Mouse (Mus musculus) kidney, adult 18-20 months (tissue): ENCODE measurements around the gene Kcnh1.

Experiments
- DNase-seq: peaks from one replicate; pipeline ENCODE4 v3.0.0; 2021

Gene Kcnh1

DNA sequence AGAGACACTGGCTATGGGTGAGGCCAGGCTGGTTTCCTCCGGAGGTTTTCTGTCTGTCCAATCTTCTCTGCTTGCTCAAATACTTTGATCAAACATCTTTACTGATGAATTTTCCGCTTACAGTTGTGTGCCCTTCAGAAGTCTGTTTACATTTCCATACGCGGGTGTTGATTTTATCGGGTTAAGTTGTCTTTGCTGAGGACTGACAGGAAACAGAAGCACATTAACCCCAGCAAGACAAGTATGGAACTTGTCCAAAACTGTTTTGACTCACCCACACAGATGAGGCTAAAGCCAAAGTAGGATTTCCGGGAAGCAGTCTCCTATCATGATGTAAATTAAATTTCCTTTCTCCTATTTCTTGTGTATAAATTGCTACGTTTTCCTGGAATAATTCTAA, 286.1 kb downstream of the Kcnh1 start:
- DNase-seq, result no peak

DNA sequence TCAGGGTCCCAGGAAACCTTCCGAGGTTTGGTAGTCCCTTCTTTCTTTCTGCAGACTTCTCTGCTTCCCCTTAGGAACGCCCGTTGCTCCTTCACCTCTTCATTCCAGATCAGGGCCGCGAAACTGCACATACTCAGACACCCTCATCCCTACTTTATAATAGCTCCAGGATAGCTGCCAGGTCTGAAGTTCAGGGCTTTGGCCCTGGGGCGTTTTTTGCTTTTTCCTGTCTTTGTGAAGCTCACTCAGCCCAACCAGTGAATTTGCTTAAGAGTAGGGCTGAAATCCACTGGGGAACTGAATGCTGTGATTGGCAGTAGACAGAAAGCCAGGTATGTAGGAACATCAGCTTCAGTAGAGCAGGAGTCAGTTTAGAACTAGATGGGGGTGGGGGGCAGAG, 287.0 kb downstream of the Kcnh1 start:
- no peak for DNase-seq

DNA sequence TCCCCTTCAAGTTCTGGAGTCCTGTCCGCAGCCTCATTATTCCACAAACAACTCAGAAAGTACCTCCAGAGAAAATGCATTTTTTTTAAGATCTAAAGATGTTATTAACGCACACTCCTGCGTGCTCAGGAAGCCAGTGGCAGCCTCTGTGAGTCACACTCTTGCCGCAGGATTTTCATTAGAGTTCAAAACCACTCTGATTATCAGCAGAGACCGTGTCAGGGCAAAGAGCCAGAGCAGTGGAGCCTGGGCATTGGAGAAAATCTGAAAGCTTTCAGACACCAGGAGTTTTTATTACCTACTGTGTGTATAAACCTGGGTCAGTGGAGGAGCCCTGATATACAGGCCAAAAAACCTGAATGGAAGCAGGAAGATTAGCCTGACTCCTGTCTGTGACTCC, 287.6 kb downstream of the Kcnh1 start:
- no peak for DNase-seq

DNA sequence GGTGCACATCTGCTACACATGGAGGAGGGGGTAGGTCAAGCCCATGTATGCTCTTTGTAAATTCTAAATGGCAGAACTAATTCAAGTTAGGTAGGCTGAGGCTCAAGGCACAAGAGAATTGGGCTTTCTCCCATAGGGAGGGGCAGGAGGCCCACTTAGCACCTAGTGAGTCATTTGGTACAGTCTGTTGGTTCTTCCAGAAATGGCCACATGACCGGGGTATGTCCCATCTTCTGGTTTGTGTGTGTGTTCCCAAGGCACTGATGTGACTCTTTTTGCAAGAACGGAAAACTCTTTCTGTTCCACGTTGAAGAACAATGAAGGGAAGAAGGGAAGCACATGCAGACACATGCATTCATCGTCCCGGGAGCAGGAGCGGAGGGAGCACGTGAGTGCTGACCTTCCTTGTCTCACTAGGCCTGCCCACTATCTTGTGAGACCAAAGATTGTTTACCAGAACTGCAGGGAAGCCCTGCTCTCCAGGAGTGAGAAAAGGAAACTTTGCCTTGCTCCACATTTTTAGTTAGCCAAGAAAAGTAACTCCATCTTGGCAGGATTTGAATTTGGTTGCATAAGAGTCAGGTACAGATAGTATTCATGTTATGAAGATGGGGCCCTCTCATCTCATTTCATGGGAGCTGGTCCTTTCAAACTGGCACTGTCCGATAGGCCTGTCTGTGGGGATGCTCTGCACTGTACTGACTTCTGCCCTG, 289.7 kb downstream of the Kcnh1 start:
- DNase-seq, result no peak

DNA sequence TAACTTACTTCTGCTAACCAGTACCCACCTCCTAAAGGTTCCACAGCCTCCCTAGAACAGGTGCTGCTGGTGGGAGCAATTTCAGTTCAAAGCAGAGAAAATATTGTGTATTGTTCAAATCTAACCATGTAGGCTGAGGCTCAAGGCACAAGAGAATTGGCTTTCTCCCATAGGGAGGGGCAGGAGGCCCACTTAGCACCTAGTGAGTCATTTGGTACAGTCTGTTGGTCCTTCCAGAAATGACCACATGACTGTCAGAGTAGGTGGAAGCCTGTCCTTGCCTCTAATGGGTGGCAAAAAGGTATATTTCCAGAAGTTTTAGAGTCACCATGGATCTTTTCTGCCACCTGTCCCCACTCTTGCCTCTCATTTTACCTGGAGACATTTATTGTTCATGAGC, 290.9 kb downstream of the Kcnh1 start:
- DNase-seq, result no peak

DNA sequence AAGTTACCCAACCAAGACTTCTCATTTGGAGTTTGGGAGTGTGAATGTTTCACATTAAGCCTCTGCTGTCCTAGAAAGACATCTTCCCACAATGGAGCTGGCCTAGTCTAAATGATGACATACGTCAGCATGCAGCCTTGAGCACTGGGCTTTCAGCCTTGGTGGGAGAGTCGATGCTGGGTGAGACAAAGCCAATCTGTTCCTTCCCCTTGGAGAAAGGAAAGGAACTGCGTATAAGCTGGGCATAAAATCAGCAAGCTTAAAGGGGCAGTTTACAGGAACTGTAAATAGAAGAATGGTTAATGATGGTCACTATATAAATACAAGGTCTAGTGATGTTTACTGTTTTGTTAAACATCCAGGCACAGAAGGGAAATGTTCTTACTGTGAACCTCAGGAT, 294.5 kb downstream of the Kcnh1 start:
- no peak for DNase-seq

DNA sequence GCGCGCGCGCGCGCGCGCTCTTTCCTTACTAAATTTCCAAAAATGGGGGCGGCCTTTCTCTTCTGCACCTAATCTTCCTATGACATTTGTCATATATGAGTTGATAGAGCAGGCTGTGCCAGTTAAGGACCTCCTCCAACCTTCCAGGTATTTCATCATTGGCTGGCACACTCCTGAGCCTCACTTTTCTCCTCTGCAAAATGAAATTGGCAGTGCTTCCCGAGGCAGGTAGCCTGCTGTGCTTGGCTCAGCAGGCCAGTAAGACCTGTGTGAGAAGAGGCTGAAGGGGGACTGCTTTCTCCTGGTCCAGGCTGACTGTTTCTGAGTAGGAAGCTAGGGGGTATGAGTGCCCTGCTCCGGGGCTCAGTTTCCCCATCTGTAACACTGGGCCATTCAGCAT, 297.0 kb downstream of the Kcnh1 start:
- DNase-seq, result no peak

DNA sequence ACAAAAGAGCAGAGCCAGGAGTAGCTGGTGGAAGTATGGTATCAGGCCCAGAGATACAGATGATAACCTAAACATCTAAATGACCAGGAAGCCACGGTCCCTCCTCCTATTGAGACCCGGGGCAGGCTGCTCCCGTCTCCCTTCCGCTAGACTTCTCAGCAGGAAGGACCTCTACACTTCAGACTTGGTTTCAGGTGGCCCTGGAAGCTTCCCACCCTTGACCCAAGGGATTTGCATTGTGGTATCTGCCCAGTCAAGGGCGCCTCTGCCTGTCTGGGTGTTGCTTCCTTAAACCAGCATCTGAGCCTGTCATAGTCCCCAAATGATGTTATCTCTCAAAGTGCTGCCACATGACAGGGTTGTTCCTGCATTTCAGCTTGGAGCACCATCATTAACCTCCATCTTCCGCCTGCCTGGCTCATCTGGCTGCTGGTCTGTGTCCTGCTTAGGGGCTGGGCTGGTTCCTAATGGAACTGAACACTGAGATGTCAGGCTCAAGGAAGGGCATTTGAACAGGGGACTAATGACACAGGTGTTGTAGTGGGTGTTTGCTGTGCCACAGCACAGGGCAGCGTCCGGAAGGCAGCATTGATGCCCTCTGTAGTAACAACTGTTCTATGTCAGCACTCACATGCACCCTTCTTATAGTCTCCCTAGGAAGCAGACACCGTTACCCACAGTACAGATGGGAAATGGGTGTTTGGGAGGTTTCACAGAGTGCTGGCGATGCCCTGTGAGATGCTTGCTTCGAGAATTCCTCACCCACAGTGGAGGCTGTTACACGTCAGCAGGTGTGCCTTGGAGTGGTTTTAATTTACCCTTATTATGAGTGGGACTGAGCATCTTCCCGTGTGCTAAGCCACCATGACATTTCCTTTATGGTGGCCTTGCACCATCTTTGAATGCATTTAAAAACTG, 299.6 kb downstream of the Kcnh1 start:
- no peak for DNase-seq

DNA sequence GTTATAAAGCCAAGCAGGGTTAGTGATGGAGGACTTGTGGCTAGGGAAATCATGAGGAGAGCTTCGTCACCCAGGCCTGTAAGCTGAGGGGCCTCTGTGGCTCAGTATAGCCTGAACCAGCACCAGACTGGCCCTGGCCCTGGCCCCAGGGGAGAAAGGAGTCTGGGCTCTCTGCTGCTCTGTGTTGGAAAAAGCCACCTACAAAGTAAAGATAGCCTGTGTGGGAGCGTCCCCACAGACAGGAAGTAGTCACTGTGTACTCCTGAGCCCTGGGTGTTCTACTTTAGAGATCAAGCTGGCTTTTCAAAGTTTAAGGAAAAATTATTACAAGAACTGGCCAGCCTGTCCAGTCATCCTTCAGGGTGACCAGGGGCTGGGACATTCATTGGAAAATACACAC, 306.9 kb downstream of the Kcnh1 start:
- no peak for DNase-seq

DNA sequence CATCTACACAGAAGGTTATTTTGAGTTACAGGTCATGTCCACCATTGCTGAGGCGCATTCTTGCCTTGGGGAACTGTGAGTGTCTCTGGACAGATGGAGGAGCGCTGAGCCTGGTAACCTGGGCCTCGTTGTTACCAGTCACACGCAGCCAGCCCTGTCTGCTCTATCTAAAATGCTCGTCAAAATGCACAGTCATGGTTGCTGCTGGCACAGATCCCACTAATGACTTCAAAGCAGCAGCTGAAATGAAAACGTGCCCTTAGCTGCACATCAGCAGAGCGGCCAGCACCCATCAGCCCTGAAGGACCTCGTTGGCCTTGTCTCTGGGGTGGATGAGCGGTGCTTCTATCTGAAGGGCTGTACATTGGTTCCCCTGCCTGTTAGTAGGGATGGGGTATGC, 311.4 kb downstream of the Kcnh1 start:
- DNase-seq, result no peak

DNA sequence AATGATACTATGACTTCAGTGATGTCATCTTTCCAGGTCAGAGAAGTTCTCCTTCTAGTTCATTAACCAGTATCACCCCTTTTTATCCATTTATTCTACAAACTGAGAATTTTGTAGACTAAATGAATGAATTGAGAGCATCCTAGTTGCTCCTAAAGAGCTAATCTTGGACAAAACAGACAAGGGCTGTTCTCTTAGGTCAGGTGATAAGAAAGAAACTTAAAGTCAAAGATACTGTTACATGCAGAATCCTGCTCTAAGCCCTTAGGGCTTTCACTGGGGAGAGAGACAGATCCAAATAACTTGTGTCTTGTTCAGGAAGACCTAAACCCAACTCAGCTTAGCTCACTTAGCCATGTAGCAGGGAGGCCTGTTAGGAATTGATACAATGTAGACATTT, 312.3 kb downstream of the Kcnh1 start:
- DNase-seq, result no peak

DNA sequence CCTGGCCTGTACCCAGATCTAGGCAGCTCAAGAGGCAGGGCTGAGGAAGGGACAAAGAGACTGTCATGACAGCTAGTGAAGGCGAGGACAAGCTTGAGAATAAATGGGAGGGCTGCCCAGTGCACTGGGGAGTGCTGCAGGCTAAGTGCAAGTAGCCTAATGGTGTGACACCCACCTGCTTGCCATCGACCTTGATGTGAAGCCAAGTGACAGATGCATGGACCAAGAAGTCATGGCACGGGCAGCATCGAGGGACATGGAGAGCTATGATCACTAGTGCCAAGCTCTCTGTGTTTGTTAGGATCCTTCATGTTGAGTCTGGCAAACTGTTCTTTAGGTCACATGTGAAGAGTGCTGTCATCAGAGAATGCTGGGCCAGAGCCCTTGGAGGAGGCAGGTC, 313.1 kb downstream of the Kcnh1 start:
- DNase-seq, result no peak

DNA sequence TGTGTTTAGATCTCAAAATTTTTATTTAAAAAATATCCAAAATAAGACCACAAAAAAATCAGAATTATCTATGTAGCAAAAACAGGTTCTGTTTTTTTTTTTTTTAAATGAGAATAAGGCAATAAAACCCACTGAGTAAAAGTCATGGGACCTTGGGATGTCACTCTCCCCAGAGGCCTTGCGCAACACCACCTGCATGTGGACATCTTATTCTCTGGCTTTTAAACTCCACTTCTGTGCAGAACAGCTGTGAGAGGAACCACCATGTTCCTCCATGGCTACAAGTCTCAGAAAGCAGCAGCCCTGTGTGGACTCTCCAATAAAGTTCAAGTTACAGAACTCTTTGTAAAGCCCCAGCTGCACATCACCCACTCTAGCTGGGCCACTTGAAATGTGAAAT, 322.2 kb downstream of the Kcnh1 start:
- no peak for DNase-seq

DNA sequence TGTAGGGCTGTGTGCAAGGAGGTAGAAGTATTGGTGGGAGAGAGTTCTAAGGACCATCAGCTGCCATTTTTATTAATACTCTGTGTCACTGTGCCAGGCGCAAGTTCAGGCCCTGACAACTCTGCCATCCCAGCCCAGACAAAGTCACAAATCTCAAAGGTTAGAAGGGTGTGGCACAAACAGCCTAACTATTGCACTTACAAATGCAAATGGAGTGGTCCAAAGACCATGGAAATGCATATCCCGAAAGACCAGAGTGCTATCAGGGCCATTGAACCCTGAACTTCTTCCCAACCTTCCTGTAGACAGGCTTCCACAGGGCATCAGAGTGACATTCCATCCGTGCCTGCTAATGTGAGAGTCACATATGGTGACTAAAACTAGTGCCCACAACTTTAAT, 324.8 kb downstream of the Kcnh1 start:
- no peak for DNase-seq

DNA sequence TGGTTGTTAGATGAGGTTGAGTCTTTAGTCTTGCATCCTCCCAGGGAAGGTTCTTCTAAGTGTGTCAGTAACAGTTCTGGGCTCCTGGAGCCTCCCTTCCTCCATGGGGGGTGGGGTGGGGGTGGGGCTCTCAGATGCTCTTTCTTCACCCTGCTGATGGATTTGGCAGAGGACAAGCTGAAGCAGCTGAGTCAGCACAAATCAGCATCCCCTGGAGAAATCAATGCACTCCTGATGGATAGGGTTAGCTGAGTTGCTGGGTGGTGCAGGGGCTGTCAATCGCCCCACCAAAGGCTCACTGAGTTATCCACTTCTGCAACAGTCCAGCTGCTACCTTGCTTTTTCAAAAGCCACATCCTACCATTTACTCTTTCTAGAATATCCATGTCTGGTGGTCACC, 329.1 kb downstream of the Kcnh1 start:
- DNase-seq, result no peak

DNA sequence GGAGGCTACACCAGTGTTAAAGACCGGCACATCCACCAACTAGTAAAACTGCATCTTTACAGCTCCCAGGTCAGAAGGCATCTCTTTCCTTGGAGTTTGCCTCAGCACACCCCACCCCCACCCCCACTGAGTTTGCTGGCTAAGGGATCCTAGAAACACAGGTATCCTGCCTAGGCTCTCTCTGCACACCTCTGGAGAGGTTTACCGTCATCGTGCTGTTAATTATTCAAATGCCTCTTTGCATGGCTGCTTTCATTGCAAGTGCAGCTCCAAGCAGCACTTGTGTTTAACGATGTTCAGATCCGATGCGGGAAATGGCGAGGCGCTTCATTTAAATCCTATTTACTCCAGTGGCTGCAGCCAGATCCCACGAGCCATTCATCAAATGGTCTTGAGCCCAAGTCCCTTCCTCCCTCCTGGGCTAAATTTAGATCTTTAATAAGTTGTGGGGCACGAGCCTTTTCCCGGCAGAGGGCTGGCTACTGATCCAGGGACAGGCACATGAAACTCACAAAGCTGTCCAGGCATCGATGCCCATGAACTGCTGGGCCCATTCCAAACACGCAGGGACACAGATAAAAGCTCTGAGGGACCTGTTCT, 330.4 kb downstream of the Kcnh1 start:
- no peak for DNase-seq

DNA sequence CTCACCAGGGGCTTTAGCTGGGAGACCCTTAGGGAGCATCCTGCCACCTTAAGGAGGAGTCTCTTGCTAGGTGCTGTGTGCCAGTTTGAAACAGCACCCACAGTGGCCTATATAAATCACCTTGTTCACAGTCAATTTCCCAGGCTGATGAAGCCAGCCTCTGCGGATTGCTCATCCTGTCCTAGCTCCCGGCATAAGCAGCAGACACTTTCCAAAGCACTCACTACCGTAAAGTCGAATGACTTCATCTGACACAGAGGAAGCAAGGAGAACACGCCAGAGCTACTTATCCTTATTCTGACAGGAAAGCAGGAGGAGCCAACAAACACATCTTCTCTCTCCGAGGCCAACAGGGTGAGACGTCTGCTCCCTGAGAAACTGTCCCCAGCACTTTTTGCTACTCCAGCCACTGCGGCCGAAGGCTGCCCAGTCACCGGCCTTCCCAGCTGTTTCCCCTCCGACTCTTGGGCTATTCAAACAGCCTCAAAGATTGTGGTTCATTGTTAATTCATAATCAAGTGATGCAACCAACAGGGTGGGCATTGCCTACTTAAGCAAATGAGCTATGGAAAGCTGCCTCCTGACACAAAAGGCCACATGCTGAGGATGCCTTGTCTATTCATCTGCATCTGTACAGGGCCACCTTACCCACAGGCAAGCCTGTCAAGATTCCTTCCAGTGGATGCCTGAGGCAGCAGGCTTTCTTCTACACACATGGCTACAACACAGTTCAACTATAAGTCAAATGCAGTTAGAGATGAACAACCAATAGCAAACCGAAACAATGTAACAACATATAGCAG, 332.0 kb downstream of the Kcnh1 start:
- DNase-seq, result no peak

DNA sequence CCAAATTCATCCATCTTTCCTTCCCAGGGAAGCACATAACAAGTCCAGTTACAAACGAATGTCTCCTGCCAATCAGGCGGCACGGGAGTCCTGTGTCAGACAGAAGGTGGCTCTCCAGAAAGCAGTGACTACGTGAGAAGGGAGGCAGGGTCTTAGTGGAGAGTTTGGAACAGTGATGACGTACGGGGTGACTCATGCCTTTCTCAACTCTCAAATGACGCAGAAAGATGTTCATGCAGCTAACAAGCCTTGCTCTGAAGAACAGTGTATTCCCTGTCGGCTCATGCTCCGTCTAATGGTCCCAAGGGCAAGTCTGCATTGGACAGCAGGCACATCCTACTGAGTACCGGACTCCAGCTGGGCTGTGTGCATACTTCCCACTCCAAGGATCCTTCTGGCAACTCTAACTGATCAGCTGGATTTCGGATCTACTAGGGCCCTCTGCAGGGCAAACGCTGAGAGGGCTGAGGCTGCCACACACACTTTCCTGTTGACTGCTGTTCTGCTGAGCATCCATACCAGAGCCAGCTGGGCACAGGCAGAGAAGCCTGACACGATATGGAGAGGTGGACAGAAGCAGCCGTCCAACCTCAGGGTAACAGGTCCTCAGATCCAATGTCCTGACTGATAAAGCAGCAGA, 335.3 kb downstream of the Kcnh1 start:
- DNase-seq, result no peak

DNA sequence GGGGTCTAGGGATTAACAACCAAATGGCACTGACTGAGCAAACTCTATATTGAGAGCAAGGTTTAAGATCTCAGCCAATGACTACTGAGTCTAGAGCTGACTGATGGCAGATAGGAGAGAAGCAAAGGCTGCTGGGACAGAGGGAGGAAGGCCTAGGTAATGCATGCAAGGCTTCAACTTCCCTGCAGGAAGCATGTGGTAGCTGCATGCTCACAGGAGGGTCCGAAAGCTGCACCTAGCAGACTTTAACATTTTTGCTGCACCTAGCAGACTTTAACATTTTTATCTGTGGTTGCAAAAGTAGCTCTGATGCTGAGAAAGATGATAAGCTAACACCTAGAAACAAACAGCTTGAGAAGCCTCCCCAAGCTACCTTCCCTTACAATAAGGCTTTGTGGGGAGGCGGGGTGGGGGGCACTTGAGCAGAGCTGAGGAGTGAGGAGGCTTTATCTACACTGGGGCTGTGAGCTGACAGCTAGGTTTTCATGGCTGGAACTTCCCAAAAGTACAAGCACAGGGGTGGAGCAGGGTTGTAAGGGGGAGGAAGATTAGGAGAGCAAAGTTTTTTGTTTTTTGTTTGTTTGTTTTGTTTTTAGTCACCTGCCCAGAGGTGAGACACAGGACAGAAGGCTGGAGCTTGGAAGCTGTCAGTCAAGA, 341.0 kb downstream of the Kcnh1 start:
- DNase-seq, result no peak

DNA sequence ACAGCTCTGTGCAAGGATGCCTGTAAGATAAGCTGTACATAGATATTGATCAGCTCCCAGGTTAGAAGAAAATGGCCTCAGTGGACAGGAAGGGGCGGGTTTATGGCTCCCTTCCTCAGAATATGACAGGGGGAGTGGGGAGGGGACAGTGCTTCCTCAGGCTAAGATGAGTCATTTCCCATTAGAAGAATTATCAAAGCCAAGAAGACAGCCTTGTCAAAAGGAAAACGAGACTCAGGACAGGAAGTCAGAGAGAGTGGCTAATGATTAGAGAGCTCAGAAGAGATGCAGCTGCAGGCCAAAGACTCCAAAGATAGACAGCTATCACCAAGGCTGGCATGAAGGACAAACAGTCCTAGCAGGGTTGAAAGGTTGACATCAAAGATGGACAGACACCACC, 341.6 kb downstream of the Kcnh1 start:
- DNase-seq, result no peak

DNA sequence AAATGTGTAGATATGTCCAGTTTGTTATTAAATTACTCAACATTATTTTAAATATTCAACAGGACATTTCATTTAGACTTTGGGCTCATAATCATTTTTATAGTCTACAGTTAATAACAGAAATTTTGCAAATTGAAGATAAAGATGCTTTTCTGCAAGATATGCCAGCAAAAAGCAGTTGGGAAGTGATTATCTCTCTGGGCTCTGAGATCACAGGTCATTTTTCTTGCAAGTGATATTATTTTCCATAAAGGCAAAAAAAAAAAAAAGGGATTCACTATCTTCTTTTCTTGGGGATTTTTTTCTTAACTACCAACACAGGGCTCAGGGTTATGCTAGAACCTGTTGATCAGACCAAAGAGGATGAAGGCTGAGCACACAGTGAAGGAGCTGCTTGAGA, 342.4 kb downstream of the Kcnh1 start:
- no peak for DNase-seq

DNA sequence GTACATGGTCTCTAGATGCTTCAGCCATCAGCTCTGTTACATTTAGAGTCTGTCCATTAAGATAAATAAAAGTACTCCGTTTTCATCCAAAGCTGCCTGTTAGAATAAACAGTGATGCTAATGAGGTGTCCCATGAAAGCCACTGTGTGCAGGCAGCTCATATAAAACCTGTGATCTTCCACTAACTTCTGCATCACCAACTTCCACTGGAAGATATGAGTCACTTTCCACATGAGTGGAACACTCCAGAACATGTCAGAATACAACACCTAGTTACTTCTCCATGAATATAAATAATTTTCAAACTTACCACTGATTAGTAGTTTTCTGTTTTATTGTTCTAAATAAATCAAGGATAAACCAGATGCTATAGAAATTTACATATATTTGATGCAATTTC, 345.9 kb downstream of the Kcnh1 start:
- no peak for DNase-seq
